Mouse (Mus musculus): Measurements from ENCODE around the gene Stx18.

DNA sequence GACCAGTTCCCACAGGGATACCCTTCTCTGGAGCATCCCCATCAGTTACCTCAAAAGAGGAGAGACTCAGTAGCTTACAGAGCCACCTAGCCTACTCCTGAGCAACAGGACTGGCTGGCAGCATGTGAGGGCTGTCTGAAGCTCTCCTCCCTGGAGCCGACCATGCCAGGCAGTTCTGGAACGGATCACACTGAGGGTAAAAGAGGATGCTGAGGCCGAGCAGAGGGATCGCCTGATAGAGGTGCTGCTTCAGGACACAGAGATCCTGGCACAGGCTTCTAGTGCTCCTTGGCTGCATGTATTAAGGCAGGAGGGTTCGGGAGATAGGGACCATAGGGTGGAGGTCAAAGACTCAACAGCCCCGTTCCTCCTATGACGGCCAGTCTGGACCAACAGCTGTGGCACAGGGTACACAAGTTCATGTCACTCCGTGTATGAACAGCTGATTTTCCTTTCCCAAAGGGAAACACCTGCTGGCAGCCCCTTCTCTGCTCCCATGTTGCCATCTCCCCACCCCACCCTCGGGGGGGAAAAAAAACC is 119.0 kb downstream of the Stx18 start:
- no peak for TF ChIP-seq CTCF (IDR thresholded peaks at IDR 0.05; ENCODE audit: low read depth)
- no peak for TF ChIP-seq EP300 (IDR thresholded peaks at IDR 0.05; ENCODE audit: low read depth)
